Mouse (Mus musculus): Measurements from ENCODE around the gene Ckmt2. TPM values are rescaled to one million over a fixed set of nuclear protein-coding genes. Genes with fewer than 3 reads are reported as not detected.

Ckmt2 gene
- total RNA-seq (2023): under 1 TPM in 1 of 2 experiments, not detected in 1; 0.38 TPM

DNA sequence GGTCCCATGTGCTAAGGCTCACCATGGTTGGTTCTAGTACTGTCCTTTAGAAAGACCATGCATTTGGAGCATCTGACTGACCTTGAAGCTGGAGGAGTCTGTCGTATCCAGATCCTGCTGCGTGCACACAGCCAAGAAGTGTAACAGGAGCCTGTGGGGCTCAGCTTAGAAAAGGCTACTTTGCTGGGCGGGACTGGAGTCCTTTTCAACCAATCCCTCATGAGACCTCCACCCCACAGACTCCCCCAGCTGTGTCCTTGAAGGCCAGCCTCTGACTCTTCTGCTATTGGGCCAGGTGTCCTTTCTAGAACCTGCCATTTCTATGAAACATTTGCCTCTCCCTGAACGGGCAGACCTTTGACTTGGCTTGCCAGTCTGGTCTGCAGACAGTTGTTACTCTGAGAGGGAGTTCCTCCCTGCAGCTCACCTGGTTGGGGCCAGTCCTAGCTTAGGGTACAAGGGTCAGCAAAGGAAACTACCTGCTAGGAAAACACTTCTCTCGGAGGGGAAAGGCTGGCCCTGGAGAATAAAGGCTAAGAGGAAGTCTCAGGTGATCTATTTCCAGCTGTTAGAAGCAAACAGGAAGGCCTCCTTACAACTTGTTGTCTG, at the start of gene Ckmt2:
Gene Ckmt2 (minus strand): TSS at position 145 of the 609 bp plus-strand sequence.

GRCm38 (mm10) chr13:91807155-91807839, 69.4 kb downstream of the Ckmt2 start, which contains the start of gene Zcchc9:
Gene Zcchc9 (minus strand): TSS chr13:91807705.

Other genes with a start within 250 kb of the Ckmt2 start
- not detected for gene Acot12, start 135.4 kb downstream of the Ckmt2 start, total RNA-seq (2023)
- 10 to 100 TPM; 50.8 to 55.5 TPM for gene Zcchc9, start 69.2 kb downstream of the Ckmt2 start, total RNA-seq (2023)